ENCODE assay signal across 16 mouse cellular contexts in the genomic region with DNA sequence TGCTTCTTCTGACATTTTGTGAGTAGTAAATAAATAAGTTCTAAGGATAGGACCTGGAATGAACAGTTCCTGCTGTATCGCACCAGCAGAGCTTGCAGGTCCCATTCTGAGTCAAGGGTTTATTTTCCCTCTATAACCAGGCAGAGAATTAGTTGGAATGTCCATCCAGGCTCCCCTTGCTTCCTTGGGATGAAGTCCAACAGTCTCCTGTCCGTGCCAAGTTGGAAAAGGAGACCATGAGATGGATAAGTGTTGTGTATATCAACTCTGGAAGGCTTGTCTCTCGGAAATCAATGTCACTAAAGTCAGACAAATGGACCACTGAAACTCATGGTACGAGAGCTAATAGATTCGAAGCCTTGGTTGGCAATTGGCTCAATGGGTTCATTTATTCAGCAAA.
DNase-seq lines count a peak whose midpoint lies in the region; ATAC-seq lines count a peak whose summit lies in the region.
"Had no signal": no experiment of that assay in that cellular context is flagged by ENCODE, and none has a peak within 500 bp of the region (broad histone marks: within the 10 kb centered on the region; RNA-seq: fewer than 3 reads in every experiment).

No protein-coding gene starts in this region.

- H3K9ac ChIP-seq in hindbrain, embryonic 12.5 days = no peak overlapping the region
- H3K9ac ChIP-seq: embryonic facial prominence, embryonic 12.5 days; hindbrain, embryonic 14.5 days; intestine, embryonic 15.5 days had no signal

- peak; percentile 45 to 54 for DNase-seq in cerebellum, adult 18-20 months
- no peak for DNase-seq in cerebellum, adult 8-10 months
- DNase-seq in brain, adult 2 months (ENCODE audit: low read depth, low spot score) = peak; percentile 64
- DNase-seq in cerebellum, adult 9-10 months = peak; percentile 71
- DNase-seq in cerebellum, postnatal 36 days = peak; percentile 42 to 49
- DNase-seq: adrenal gland, adult 8-10 months; gastrocnemius, postnatal 10 days; heart, adult 18-20 months; heart, postnatal 10 days; kidney, adult 18-20 months had no signal

- H3K36me3 ChIP-seq in hindbrain, embryonic 12.5 days = no peaks in the 10 kb centered on the region
- H3K36me3 ChIP-seq: embryonic facial prominence, embryonic 12.5 days; heart, embryonic 10.5 days; intestine, embryonic 15.5 days had no signal

- ATAC-seq in hindbrain, embryonic 12.5 days (ENCODE audit: low FRiP score) = no peak
- ATAC-seq: forebrain, embryonic 16.5 days; intestine, embryonic 15.5 days had no signal

- H3K27me3 ChIP-seq in hindbrain, embryonic 12.5 days = peaks cover 19% of the 10 kb centered on the region; the same call in 1 of the 2 replicates

- H3K4me3 ChIP-seq in hindbrain, embryonic 12.5 days = no peak overlapping the region
- H3K4me3 ChIP-seq: embryonic facial prominence, embryonic 12.5 days; heart, embryonic 10.5 days; intestine, embryonic 15.5 days had no signal

- H3K4me2 ChIP-seq in hindbrain, embryonic 12.5 days (replicated peaks) = no peak overlapping the region
- H3K4me2 ChIP-seq: embryonic facial prominence, embryonic 12.5 days; hindbrain, embryonic 14.5 days; intestine, embryonic 15.5 days had no signal

- H3K4me1 ChIP-seq in hindbrain, embryonic 12.5 days = peaks cover 25% of the 10 kb centered on the region

- WGBS in hindbrain, embryonic 12.5 days = 84% methylated on average over 5 of the region's 5 CpGs

- no peaks in the 10 kb centered on the region for H3K9me3 ChIP-seq in hindbrain, embryonic 12.5 days (replicated peaks)
- H3K9me3 ChIP-seq: embryonic facial prominence, embryonic 12.5 days; heart, embryonic 10.5 days; intestine, embryonic 15.5 days had no signal

- H3K27ac ChIP-seq in hindbrain, embryonic 12.5 days = no peak overlapping the region
- H3K27ac ChIP-seq: embryonic facial prominence, embryonic 12.5 days; heart, embryonic 10.5 days; hindbrain, embryonic 14.5 days; intestine, embryonic 15.5 days had no signal
